Mouse (Mus musculus): Measurements from ENCODE around the gene Atp5l.

Gene Atp5l
- long read RNA-seq, experiment 1, full-length matches to known transcripts = 538 of 541 reads
- long read RNA-seq, experiment 1, partial matches to known transcripts = 0 of 541 reads
- long read RNA-seq, experiment 1, other reads (novel, unspliced or antisense) = 3 of 541 reads
- long read RNA-seq, experiment 2, full-length matches to known transcripts = 504 of 508 reads
- long read RNA-seq, experiment 2, partial matches to known transcripts = 0 of 508 reads
- long read RNA-seq, experiment 2, other reads (novel, unspliced or antisense) = 4 of 508 reads

DNA sequence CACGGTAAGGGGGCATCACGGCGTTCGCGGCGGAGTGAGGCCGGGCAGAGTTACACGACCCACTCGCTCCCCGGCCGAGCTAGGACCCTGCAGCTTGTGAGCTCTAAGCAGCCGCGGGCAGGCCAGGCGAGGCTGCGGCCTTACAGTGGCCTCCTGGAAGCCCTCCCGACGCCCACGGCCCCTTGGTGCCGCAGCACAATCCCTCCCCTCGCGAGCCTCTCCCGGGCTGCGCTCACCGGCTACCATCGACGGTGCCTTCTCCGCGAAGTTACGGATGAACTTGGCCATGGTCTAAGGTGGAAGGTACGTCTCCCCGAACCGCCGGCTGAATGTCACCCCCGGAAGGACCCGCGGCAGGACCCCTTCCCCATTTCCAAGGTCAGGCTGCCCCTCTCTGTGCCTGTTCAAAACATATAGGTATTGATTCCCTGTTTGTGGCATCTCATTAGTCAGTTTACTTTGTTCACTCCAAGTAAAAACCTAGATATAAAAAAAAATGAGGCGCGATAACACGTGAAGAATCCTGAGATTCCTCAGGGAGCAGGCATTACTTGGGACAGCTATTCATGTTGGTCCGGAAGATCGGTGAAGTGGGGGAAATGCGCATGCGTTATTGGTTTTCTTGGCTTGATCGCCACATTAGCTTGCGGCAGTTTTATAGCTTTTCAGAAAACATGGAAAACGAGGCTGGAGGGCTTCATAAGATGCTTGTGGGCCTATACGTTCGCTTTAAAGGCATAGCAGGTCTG lies at the start of gene Atp5l:
Atp5l (minus strand) TSS at position 369 of the 749 bp plus-strand sequence.
- intact Hi-C loops (cut with DNase I) = no loop called here

DNA sequence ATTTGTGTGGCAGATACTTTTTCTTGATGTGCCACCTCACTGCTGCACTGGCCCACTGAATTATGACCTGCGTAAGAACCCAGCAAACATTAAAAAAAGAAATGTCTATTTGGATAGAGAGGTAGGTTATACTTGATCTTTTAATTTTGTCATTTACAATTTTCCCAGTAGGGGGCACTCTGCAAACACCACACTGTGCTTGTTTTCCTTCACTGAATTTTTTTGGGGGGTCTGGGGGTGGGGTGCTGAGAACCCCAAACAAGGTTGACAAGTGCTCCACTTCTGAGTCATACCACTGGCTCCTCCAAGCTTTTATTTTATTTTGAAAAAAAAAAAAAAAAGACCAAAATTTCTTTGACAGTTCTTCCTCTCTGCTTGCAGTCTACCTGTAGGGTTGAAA lies 48.9 kb upstream of the Atp5l start:
- intact Hi-C loops (cut with DNase I) = no loop called here

DNA sequence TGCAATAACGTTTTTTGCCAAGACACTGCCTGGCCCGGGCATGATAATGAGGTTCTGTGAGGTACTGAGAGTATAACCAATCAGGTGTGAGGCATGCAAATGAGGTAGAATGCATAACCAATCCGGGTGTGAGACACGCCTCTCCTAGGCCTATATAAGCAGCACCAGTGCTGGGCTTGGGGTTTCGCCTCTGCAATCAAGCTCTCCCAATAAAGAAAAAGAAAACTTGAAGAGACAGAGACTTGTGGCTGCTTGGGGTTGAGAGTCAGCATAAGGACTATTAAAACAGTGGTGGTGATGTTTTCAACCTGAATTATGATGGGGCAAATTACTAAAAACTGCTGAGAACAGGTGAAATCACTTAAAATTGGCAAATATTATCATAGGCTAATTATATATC lies 47.2 kb upstream of the Atp5l start:
- intact Hi-C loops (cut with DNase I) = loop anchor here (2.0 kb wide), 1 partner anchor 131 kb away; no protein-coding TSS in a partner anchor

DNA sequence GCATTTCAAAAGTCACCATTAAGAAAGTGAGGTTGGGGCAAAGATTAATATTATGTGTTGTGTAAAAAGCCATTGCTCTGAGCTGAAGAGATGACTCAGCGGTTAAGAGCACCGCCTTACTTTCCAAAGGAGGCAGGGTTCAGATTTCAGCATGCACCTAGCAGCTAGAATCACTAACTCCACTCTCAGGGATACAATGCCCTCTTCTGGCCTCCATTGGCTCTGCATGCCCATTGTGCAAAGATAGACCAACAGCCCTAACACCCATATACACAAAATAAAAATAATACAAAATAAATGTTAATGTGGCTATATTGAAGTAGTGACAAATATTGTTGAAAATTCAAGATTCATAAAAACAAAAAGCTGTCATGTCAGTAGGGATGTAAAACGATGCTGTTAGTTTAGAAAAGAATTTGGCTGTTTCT lies 46.3 kb upstream of the Atp5l start:
- intact Hi-C loops (cut with DNase I) = loop anchor here (2.0 kb wide), 1 partner anchor 130 kb away; no protein-coding TSS in a partner anchor

DNA sequence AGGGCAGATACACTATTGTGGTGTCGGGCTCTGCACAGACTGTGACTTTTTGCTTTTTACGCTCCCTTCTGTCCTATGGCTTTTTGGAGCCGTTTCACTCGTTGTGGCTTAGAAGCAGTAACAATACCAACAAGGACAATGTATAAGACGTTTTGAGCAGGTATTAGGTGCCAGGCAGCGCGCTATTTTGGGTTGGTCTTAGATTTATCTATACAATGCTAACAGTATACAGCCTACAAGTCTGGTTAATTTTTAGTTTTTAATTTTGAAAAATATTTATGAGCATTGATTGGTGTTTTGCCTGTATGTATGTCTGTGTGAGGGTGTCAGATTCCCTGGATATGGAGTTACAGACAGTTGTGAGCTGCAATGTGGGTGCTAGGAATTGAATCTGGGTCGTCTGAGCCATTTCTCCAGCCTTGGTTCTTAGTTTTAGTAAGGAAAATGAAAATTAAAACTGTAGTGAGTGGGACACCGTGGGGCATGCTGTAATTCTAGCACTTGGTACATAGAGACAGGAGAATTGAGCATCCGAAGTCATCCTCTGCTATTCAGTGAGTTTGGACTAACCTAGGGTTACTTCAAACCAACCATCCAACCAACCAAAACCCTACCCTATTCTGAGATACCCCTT lies 45.4 kb upstream of the Atp5l start:
- intact Hi-C loops (cut with DNase I) = loop anchor here (2.0 kb wide), 1 partner anchor 129 kb away; no protein-coding TSS in a partner anchor

DNA sequence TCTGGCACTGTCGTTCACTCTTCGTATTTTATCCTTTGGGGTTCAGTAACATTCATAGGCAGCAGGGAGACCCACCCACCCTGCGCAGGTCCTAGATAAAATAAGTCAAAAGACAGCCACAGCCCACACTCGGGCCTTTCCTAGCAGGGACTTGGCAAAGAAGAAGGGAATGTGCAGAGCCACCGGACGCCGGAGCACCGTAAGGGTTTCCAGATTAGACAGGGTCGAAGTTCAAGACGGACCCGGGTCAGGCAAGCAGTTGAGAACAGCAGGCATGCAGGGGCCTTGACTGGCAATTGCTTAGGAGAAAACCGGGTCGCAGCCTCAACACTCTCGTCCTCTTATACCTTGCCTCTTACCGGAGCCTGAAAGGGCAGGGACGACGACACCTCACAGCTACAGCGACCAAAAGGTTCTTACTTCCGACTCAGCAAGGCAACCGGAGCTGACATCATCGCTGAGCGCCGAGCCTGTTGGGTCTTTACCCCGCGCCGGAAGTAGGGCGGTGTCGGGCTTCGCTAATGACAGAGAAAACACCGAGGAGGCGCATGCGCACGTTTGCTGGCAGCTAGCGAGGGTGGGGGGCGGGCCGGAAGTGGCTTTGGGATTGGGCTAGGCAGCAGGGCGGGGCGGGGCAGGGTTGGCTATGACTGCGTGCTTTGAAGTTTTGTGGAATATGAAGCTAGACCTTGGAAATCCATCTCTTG lies 44.7 kb upstream of the Atp5l start, which contains the start of gene Ube4a:
Ube4a (minus strand) TSS at position 475 of the 707 bp plus-strand sequence.
- intact Hi-C loops (cut with DNase I) = no loop called here

DNA sequence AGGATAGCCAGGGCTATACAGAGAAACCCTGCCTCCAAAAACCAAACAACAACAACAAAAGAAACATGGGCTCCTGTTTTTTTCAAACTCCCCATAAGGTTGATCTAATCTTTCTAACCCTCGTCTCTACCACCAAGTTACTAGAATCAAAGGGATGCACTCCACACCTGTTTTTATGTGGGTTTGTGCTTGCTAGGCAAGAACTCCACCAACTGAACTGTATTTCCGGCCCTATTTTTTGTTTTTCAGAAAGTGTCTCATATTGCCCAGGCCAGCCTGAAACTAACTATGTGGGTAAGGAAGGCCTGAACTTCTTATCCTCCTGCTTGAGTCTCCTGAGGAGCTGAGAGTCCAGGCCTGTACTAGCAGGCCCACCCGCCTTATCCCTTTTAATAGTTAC lies 33.9 kb upstream of the Atp5l start:
- intact Hi-C loops (cut with DNase I) = no loop called here

DNA sequence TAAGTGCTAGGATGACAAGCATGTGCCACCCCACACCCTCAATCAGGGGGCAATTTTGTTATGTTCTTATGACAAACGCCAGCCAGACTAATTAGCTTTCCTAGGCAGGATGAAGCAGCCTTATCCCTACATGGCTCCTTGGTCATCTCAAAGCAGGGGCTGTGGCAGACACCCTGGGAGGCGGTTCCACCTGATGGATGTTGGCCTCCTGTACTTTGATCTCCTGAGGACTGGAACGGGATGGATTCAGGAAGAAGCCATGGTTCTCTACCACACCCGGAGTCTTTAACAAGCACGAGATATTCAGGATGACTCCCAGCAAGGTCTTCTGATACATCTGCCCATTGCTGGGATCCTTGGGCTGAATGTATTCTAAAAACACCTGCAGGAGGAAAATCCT lies 27.3 kb upstream of the Atp5l start:
- intact Hi-C loops (cut with DNase I) = no loop called here

DNA sequence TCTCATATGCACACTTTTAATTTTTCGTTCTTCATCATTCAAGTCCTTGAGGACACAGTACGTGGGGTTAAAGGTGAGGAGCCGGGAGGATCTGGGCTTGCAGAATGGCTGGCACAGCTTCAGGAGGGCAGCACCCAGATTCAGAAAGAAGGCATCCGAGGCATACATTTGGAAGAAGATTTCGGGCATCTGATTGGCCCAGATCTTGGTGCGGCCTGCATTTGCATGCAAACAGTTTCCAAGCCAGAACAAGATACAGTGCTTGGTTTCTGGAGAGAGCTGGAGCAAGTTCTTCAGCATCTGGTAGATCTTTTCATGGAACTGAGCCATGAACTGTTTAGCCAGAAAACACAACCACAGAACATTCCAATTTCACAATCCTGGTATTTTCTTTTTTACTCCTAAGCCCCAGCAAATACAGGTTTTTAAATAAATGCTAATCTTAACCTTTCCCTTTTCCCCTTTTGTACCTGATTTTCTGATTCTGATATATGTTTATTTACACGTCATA lies 25.7 kb upstream of the Atp5l start:
- intact Hi-C loops (cut with DNase I) = no loop called here

DNA sequence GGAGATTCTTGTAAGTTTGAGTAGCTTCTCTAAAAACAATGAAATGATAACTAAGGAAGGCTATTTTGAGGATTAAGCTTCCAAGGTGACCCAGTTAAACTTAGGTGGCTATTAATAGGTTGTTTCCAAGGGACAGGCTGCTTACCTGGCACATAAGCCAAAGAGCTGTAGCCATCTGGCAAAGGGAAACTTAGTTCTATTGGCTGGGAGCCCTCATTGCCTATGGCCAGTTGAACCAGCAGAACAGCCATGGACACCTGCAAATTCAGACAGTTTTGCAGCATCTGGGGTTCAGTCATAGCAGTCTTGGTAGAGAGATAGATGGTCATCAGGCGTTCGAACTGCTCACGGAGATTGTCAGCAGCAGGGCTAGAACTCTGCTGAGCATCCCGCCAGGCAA lies 21.9 kb upstream of the Atp5l start:
- intact Hi-C loops (cut with DNase I) = no loop called here

DNA sequence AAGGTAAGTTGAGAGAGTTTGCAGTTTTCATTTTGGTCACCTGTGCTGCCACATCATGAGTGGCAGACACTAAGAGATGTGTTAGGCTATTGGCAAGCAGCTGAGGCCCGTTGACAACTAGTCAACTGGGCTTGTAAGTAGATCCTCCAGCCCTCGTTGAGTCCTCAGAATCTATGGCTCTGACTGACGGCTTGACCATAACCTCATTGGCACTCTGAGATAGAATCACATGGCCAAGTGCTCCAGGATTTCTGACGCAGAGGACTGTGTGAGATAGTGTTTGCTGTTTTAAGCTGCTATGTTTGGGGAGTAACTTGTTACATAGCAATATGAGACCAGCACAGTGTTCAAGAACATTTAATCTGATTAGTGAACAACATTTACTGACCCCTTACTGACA lies 21.2 kb upstream of the Atp5l start:
- intact Hi-C loops (cut with DNase I) = no loop called here

DNA sequence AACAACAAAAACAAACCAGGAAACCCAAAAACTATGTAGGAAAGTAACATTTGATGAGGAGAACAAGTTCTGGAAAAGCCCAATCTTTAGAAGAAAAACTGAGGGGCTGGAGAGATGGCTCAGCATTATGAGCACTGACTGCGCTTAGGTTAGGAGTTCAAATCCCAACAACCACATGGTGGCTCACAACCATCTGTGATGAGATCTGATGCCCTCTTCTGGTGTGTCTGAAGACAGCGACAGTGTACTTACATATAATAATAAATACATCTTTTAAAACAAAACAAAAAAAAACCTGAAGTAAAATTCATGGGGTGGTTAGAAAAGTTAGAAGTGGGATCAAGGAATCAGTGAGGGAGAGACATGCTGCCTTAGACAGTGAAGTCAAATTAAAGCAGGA lies 1.0 kb upstream of the Atp5l start:
- intact Hi-C loops (cut with DNase I) = no loop called here

DNA sequence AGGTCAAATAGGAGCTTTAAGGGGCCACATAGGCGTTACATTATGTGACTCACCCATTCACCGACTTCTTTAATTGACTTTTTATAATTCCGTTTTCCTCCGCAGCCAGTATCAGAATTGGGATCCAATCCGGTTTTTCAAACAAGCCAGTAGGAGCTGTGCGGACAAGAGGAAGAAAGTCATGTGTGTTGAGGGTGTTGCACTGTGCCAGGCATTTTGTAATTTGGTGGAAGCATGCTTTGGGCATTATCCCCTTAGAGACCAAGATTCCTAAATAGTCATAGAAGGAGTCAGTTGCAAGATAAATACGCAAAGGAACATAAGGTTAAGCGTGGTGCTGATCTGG lies 554 bp upstream of the Atp5l start:
- intact Hi-C loops (cut with DNase I) = no loop called here

DNA sequence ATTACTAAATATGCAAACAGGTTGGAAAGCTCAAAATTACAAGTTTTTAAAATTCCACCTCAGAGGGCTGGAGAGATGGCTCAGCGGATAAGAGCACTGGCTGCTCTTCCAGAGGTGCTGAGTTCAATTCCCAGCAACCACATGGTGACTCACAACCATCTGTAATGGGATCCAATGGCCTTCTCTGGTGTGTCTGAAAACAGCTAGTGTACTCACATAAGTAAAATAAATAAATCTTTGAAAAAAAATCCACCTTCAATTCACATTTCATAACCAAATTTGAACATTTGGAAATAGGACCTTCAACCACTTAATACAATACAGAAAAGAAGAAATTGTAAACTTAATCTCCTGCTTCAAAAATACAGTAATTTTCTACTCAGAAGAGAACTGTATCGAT lies 936 bp downstream of the Atp5l start:
- intact Hi-C loops (cut with DNase I) = loop anchor here (5.0 kb wide), 1 partner anchor 37 kb away; the partner anchor contains the start of gene Kmt2a

DNA sequence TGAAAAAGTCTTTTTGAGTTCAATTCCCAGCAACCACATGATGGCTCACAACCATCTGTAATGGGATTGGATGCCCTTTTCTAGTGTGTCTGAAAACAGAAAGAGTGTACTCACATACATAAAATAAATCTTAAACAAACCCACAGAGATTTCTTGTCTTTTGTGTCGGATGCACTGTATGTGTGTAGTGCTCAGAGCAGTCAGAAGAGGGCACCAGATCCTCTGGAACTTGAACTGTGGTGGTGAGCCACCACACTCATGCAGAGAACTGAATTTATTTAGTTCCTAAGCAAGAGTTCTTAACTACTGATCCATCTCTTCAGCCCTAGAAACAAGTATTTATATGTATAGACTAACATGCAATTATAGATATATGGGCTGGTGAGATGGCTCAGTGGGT lies 4.3 kb downstream of the Atp5l start:
- intact Hi-C loops (cut with DNase I) = loop anchor here (5.0 kb wide), 1 partner anchor 34 kb away; the partner anchor contains the start of gene Kmt2a

DNA sequence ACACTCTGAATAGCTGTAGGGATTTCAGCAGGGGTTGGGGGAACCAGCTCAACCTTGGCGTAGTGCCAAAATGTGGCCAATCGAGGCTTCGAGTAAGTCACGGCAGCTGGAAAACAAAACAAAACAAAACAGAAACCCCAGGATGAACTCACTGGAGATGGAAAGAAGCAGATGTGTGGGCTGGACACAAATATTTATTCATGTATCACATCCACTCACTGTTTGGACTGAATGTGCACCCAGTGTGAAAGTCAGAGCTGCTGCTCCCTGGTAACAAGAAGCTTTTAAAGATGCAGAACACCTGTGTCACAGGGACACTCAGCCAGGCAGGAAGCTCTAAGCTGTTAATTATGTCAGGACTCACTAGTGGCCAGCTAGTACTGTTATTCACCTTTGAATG lies 5.8 kb downstream of the Atp5l start:
- intact Hi-C loops (cut with DNase I) = loop anchor here (5.0 kb wide), 1 partner anchor 32 kb away; the partner anchor contains the start of gene Kmt2a

DNA sequence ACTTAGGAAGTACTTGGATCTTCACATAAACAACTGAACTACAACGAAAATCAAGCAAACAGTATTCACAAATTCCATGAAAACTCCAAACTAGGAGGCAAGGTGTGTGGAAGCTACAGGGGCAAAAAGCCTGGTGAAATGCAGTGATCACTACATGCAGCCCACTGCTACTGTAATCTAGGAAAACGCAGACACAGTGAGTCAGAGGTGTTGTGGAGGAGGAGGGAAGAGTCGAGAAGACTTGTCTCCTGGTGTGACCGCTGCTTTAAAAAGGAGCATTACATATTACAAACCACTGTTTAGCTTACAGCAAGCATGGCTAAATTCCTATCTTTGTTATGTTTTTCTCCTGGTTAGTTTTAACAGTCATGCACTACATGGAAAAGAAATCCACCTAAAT lies 9.2 kb downstream of the Atp5l start:
- intact Hi-C loops (cut with DNase I) = no loop called here

DNA sequence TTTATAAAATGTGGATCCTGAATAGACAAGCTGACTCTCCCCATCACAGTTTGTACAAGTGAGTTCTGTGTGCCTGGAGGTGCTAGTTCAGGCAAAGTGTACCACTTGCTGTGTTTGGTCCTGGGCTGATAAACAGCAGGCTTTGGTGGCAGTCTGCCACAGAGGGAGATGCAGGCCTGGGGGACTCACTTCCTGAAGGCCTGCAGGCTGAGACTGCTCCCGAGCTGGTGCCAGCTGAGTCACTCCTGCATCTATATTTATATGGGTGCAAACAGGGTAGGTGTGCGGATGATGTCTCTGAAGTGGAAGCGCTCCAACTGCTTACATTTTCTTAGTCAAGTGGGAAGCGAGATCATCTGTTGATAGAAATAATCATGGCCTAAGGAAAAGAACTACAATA lies 14.9 kb downstream of the Atp5l start:
- intact Hi-C loops (cut with DNase I) = loop anchor here (5.0 kb wide), 1 partner anchor 68 kb away; no protein-coding TSS in a partner anchor

DNA sequence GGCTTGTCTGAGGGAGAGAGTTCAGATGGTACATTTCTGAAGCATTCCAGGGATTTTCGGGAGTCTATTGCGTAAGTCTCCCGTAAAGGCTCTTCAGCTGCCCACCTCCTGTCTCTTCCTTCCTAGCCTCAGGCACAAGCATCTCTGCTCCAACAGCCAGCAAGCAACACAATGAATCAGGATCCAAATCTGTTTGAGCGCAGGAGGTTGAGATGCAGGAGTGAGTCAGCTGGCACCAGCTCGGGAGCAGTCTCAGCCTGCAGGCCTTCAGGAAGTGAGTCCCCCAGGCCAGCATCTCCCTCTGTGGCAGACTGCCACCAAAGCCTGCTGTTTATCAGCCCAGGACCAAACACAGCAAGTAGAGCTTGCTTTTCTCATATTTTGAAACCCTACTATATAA lies 15.6 kb downstream of the Atp5l start:
- intact Hi-C loops (cut with DNase I) = loop anchor here (5.0 kb wide), 1 partner anchor 68 kb away; no protein-coding TSS in a partner anchor

DNA sequence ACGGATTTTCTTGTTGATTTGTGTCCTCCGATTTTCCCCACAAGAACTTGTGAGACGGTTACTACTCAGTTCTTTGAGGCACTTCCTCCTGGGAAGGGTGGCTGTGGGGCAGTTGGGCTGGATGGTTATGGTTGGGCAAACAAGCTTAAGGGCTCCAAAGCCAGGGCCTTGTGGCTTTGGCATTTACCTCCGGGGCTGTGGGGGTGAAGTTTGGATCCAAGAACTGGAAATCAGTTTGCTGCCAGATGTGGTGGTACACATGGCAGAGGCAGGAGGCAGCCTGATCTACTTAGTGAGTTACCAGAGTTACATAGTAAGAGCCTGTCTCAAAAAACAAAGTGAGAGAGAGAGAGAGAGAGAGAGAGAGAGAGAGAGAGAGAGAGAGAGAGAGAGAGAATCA lies 16.7 kb downstream of the Atp5l start:
- intact Hi-C loops (cut with DNase I) = no loop called here

DNA sequence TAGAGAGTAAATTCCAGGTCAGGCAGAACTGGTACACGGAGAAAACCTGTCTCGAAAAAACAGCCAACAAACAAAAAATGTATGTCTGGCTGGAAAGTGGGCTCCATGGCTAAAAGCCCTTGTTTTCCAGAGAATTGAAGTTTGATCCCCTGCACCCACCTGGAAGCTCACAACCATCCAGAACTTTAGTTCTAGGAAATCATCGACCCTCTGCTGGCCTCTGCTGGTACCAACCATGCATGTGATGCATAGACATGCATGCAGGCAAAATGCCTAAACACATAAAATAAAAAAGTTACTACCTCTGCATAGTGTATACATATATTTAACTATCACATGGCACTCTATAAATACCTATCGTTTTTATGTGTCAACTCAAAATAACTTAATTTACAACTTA lies 20.1 kb downstream of the Atp5l start:
- intact Hi-C loops (cut with DNase I) = no loop called here

Measured in adrenal gland (tissue).